Mouse (Mus musculus) neural tube, embryonic 15.5 days (tissue): ENCODE results near the gene Zscan2. TPM values are rescaled to one million over a fixed set of nuclear protein-coding genes. Genes with fewer than 3 reads are reported as not detected.

Experiments used
- ATAC-seq: fragments of 200-750 bp; cut with Nextera tagmentation; 2 replicates; pipeline ENCODE4 v1.8.0; 2017; ENCODE audit warnings: mild to moderate bottlenecking, moderate TSS enrichment, moderate library complexity; ENCODE audit not compliant: low FRiP score
- H3K27ac ChIP-seq: fragments of 300-500 bp; sonication (generic); replicated peaks from 2 replicates; pipeline ENCODE4 v1.5.1; 2015; ENCODE audit warnings: mild to moderate bottlenecking, inconsistent platforms
- H3K27me3 ChIP-seq: fragments of 300-500 bp; sonication (generic); replicated peaks from 2 replicates; pipeline ENCODE4 v1.6.1; 2015; ENCODE audit warnings: inconsistent platforms
- H3K36me3 ChIP-seq: fragments of 300-500 bp; sonication (generic); 2 replicates; pipeline ENCODE4 v1.6.1; 2015; ENCODE audit warnings: inconsistent platforms
- H3K4me1 ChIP-seq: fragments of 300-500 bp; sonication (generic); 2 replicates; pipeline ENCODE4 v1.6.1; 2015; ENCODE audit warnings: inconsistent platforms
- H3K4me2 ChIP-seq: fragments of 300-500 bp; sonication (generic); 2 replicates; pipeline ENCODE4 v1.6.1; 2015; ENCODE audit warnings: inconsistent platforms, mild to moderate bottlenecking, moderate library complexity
- H3K4me3 ChIP-seq: fragments of 300-500 bp; sonication (generic); replicated peaks from 2 replicates; pipeline ENCODE4 v1.5.1; 2015; ENCODE audit warnings: mild to moderate bottlenecking, inconsistent platforms
- H3K9ac ChIP-seq: fragments of 300-500 bp; sonication (generic); replicated peaks from 2 replicates; pipeline ENCODE4 v1.6.1; 2015; ENCODE audit warnings: mild to moderate bottlenecking, inconsistent platforms
- H3K9me3 ChIP-seq: fragments of 300-500 bp; sonication (generic); replicated peaks from 2 replicates; pipeline ENCODE4 v1.6.1; 2016; ENCODE audit warnings: inconsistent platforms
- WGBS: fragments of 180-500 bp; shearing (Covaris S2); methylation state at CpG from one replicate; pipeline ENCODE4 v1.1.7; 2015; ENCODE audit warnings: mixed read lengths; 5-methylcytosine and 5-hydroxymethylcytosine counted together
- polyA plus RNA-seq: library from polyadenylated mRNA; unstranded; fragments of >200 nt; fragmentation: Nextera tagmentation; extraction: Ambion mirVana; gene quantifications from 2 replicates; pipeline ENCODE4 v1.2.1, GENCODE M21; 2015

Zscan2 gene
- polyA plus RNA-seq, 1 experiment from 2014 or later: 3.9 TPM

- ATAC-seq: no peak
- no peak overlapping the region for H3K4me2 ChIP-seq
- no peak overlapping the region for H3K4me3 ChIP-seq
- H3K27me3 ChIP-seq: no peaks in the 10 kb centered on the region
- H3K36me3 ChIP-seq: no peaks in the 10 kb centered on the region
- no peaks in the 10 kb centered on the region for H3K9me3 ChIP-seq
- no peak overlapping the region for H3K9ac ChIP-seq
- 0 out of 2 replicates have a peak, but pooled peaks cover 3% of the 10 kb centered on the region for H3K4me1 ChIP-seq
- H3K27ac ChIP-seq: no peak overlapping the region
- WGBS: 45% methylated on average over 12 of the region's 12 CpGs
Measured at GRCm38 (mm10) chr7:80833651-80834532, 26.8 kb upstream of the Zscan2 start.

- Histone ChIP-seq H3K9me3 (no peaks in the 10 kb centered on the region), H3K36me3 (no peaks in the 10 kb centered on the region), H3K4me1 (0 out of 2 replicates have a peak, but pooled peaks cover 3% of the 10 kb centered on the region), H3K4me2 (no peak overlapping the region), H3K27ac (no peak overlapping the region), H3K4me3 (no peak overlapping the region), H3K27me3 (0 out of 2 replicates have a peak, but pooled peaks cover 3% of the 10 kb centered on the region), H3K9ac (no peak overlapping the region)
- WGBS: 84% methylated on average over 4 of the region's 4 CpGs
- ATAC-seq: no peak
Measured at GRCm38 (mm10) chr7:80835984-80836652, 24.6 kb upstream of the Zscan2 start.

- H3K4me3 ChIP-seq: no peak overlapping the region
- no peaks in the 10 kb centered on the region for H3K36me3 ChIP-seq
- H3K9ac ChIP-seq: no peak overlapping the region
- no peak for ATAC-seq
- H3K4me1 ChIP-seq: 0 out of 2 replicates have a peak, but pooled peaks cover 3% of the 10 kb centered on the region
- H3K27me3 ChIP-seq: 0 out of 2 replicates have a peak, but pooled peaks cover 3% of the 10 kb centered on the region
- no peaks in the 10 kb centered on the region for H3K9me3 ChIP-seq
- no peak overlapping the region for H3K27ac ChIP-seq
- 53% methylated on average over 9 of the region's 9 CpGs for WGBS
- no peak overlapping the region for H3K4me2 ChIP-seq
Measured at GRCm38 (mm10) chr7:80837736-80838135, 23.0 kb upstream of the Zscan2 start.

DNA sequence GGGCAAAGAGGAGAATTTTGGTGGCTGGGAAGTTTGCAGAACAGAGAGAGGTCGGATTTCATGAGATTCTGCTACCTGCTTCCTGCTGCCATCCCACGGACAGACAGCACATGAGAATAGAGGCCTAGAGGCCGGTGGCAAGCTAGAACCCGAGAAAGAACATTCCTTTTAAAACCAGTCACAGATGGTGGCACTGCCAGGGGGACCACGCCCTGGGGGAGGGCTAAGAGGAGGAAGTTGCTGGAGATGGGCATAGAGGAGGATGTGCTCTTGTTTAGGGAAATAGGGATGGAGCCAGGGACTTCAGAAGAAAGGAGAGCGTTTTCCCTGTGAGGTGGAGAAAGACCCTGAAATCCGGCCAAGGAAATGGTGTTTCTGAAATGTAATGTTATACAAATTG is 22.5 kb upstream of the Zscan2 start:
- no peak overlapping the region for H3K4me2 ChIP-seq
- H3K4me3 ChIP-seq: no peak overlapping the region
- H3K27ac ChIP-seq: no peak overlapping the region
- no peaks in the 10 kb centered on the region for H3K36me3 ChIP-seq
- WGBS: 42% methylated on average over 7 of the region's 7 CpGs
- H3K27me3 ChIP-seq: 0 out of 2 replicates have a peak, but pooled peaks cover 3% of the 10 kb centered on the region
- no peaks in the 10 kb centered on the region for H3K9me3 ChIP-seq
- H3K9ac ChIP-seq: no peak overlapping the region
- H3K4me1 ChIP-seq: no peaks in the 10 kb centered on the region
- no peak for ATAC-seq

GRCm38 (mm10) chr7:80839755-80840154 is 21.0 kb upstream of the Zscan2 start:
- ATAC-seq: no peak
- no peaks in the 10 kb centered on the region for H3K4me1 ChIP-seq
- H3K36me3 ChIP-seq: no peaks in the 10 kb centered on the region
- H3K4me3 ChIP-seq: no peak overlapping the region
- no peak overlapping the region for H3K4me2 ChIP-seq
- H3K27ac ChIP-seq: no peak overlapping the region
- 0 out of 2 replicates have a peak, but pooled peaks cover 3% of the 10 kb centered on the region for H3K27me3 ChIP-seq
- no peaks in the 10 kb centered on the region for H3K9me3 ChIP-seq
- H3K9ac ChIP-seq: no peak overlapping the region

DNA sequence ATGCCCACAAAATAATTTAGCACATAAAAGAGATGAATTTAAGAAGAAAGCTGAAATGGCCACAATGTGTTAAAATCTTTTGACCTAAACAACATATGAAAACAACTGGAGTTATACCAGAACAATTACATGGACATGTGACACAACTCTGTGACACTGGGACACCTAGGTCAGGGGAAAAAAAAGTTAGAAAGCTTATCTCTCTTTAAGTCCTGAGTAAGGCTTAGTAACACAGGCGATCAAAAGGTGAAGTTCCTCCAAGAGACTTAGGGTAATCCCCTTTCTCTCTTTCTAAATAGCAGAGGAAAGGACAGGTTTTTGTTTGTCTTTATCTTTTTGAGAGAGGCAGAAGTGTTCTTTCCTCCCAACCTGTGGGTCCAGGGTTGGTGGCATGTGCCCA is 20.5 kb upstream of the Zscan2 start:
- no peaks in the 10 kb centered on the region for H3K9me3 ChIP-seq
- ATAC-seq: no peak
- 72% methylated on average over 1 of the region's 1 CpGs for WGBS
- no peak overlapping the region for H3K9ac ChIP-seq
- no peaks in the 10 kb centered on the region for H3K36me3 ChIP-seq
- H3K4me1 ChIP-seq: no peaks in the 10 kb centered on the region
- H3K4me3 ChIP-seq: no peak overlapping the region
- no peak overlapping the region for H3K4me2 ChIP-seq
- no peak overlapping the region for H3K27ac ChIP-seq
- 0 out of 2 replicates have a peak, but pooled peaks cover 3% of the 10 kb centered on the region for H3K27me3 ChIP-seq

DNA sequence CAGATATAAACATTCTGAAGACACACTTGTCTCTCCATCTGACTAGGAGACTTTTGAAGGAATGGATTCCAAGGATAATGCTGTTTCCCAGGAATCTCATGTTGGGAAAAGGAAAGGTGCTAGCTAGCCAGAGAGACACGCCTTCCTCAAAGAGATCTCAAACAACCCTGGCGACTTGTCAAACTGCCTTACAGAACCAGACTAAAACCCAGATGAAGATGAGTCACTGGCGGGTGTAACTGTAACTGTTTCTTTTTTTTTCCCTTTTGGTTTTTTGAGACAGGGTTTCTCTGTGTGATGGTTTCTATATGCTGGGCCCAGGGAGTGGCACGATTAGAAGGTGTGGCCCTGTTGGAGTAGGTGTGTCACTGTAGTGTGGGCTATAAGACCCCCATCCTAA is 19.8 kb upstream of the Zscan2 start:
- Histone ChIP-seq H3K4me2 (no peak overlapping the region), H3K27ac (no peak overlapping the region), H3K9me3 (no peaks in the 10 kb centered on the region), H3K4me3 (no peak overlapping the region), H3K9ac (no peak overlapping the region), H3K36me3 (no peaks in the 10 kb centered on the region), H3K4me1 (no peaks in the 10 kb centered on the region), H3K27me3 (0 out of 2 replicates have a peak, but pooled peaks cover 3% of the 10 kb centered on the region)
- no peak for ATAC-seq
- 80% methylated on average over 4 of the region's 4 CpGs for whole genome bisulfite sequencing

DNA sequence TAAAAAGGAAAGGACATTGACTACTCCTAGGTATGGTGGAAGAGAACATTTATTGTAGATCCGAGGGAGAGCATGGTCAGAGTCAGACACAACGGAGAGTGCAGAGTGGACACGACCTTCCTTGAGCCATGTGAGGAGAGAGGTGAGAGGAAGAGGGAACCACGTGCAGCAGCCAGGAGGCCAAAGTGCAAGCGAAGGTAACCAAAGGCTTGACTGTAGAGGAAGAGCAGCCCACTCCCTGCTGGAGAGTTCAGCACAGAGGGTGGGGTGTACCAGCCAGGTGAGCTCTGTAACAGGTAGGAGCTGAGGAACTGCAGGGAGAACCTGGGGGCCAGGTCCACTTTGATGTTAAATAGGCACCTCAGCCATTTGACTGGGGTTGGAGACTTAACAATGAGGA is 18.6 kb upstream of the Zscan2 start:
- Histone ChIP-seq H3K27ac (no peak overlapping the region), H3K36me3 (no peaks in the 10 kb centered on the region), H3K27me3 (0 out of 2 replicates have a peak, but pooled peaks cover 3% of the 10 kb centered on the region), H3K4me3 (no peak overlapping the region), H3K4me2 (no peak overlapping the region), H3K9ac (no peak overlapping the region), H3K9me3 (no peaks in the 10 kb centered on the region), H3K4me1 (no peaks in the 10 kb centered on the region)
- ATAC-seq: no peak
- WGBS: 78% methylated on average over 5 of the region's 5 CpGs

DNA sequence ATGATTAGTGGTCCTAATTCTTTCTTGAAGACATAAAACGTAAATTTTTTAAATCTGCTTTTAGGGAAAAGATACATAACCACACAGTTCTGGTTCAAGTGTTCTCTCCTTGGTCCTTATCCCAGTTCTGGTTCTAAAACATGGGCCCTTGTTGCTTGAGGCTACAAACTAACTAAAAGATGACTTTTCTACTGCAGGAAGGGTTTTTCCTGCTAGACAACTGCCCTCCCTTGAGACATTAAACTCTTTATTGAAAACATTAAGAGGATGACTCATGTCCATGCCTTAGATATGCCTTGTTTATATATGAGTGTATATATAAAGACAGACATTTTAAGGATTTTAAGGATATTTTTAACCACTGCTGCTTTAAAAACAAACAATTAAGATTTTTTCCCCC is 17.5 kb upstream of the Zscan2 start:
- H3K4me1 ChIP-seq: no peaks in the 10 kb centered on the region
- no peaks in the 10 kb centered on the region for H3K36me3 ChIP-seq
- WGBS: 84% methylated on average over 1 of the region's 1 CpGs
- no peaks in the 10 kb centered on the region for H3K9me3 ChIP-seq
- no peak overlapping the region for H3K4me3 ChIP-seq
- 0 out of 2 replicates have a peak, but pooled peaks cover 3% of the 10 kb centered on the region for H3K27me3 ChIP-seq
- H3K27ac ChIP-seq: no peak overlapping the region
- ATAC-seq: no peak
- no peak overlapping the region for H3K4me2 ChIP-seq
- H3K9ac ChIP-seq: no peak overlapping the region

- Histone ChIP-seq H3K9ac (no peak overlapping the region), H3K4me3 (no peak overlapping the region), H3K27ac (no peak overlapping the region), H3K27me3 (0 out of 2 replicates have a peak, but pooled peaks cover 3% of the 10 kb centered on the region), H3K36me3 (no peaks in the 10 kb centered on the region), H3K4me1 (no peaks in the 10 kb centered on the region), H3K9me3 (no peaks in the 10 kb centered on the region), H3K4me2 (no peak overlapping the region)
- 94% methylated on average over 8 of the region's 8 CpGs for WGBS
- ATAC-seq: no peak
Measured at GRCm38 (mm10) chr7:80843910-80844640, 16.6 kb upstream of the Zscan2 start.

- H3K4me1 ChIP-seq: no peaks in the 10 kb centered on the region
- no peak overlapping the region for H3K4me3 ChIP-seq
- no peaks in the 10 kb centered on the region for H3K27me3 ChIP-seq
- 96% methylated on average over 12 of the region's 12 CpGs for WGBS
- no peak overlapping the region for H3K9ac ChIP-seq
- no peak overlapping the region for H3K4me2 ChIP-seq
- no peaks in the 10 kb centered on the region for H3K9me3 ChIP-seq
- no peaks in the 10 kb centered on the region for H3K36me3 ChIP-seq
- no peak overlapping the region for H3K27ac ChIP-seq
- no peak for ATAC-seq
Measured at GRCm38 (mm10) chr7:80844691-80845090, 16.0 kb upstream of the Zscan2 start.
